Mouse (Mus musculus): Measurements from ENCODE around the gene AI661453.

Gene AI661453

GRCm38 (mm10) chr17:47511111-47512020, 75.0 kb downstream of the AI661453 start:
- in situ Hi-C loops (cut with MboI; ENCODE audit: low pct_unique_long_range_greater_than_20kb in 1 of 2, low sequenced_read_pairs in 2 of 2, unreplicated experiment in 1 of 2), result loop anchor here (5.0 to 10.0 kb wide), 3 partner anchors 56 to 91 kb away; no protein-coding TSS in a partner anchor

GRCm38 (mm10) chr17:47512956-47513775, 76.8 kb downstream of the AI661453 start:
- in situ Hi-C loops (cut with MboI; ENCODE audit: low pct_unique_long_range_greater_than_20kb in 1 of 2, low sequenced_read_pairs in 2 of 2, unreplicated experiment in 1 of 2), result loop anchor here (5.0 to 10.0 kb wide), 3 partner anchors 54 to 89 kb away; no protein-coding TSS in a partner anchor

GRCm38 (mm10) chr17:47515180-47515844, 78.9 kb downstream of the AI661453 start:
- in situ Hi-C loops (cut with MboI; ENCODE audit: low pct_unique_long_range_greater_than_20kb in 1 of 2, low sequenced_read_pairs in 2 of 2, unreplicated experiment in 1 of 2), result loop anchor here in 1 of 2 experiments (10.0 kb wide), 1 partner anchor 79 kb away; no protein-coding TSS in a partner anchor

GRCm38 (mm10) chr17:47516232-47516631, 79.8 kb downstream of the AI661453 start:
- in situ Hi-C loops (cut with MboI; ENCODE audit: low pct_unique_long_range_greater_than_20kb in 1 of 2, low sequenced_read_pairs in 2 of 2, unreplicated experiment in 1 of 2), result loop anchor here in 1 of 2 experiments (10.0 kb wide), 1 partner anchor 79 kb away; no protein-coding TSS in a partner anchor

- in situ Hi-C loops (cut with MboI; ENCODE audit: low pct_unique_long_range_greater_than_20kb in 1 of 2, low sequenced_read_pairs in 2 of 2, unreplicated experiment in 1 of 2), result loop anchor here in 1 of 2 experiments (10.0 kb wide), 1 partner anchor 77 kb away; no protein-coding TSS in a partner anchor
Observed at GRCm38 (mm10) chr17:47518205-47518604, 81.8 kb downstream of the AI661453 start.

Data from mouse embryonic stem cell (cell line).